Mouse (Mus musculus) liver, embryonic 15.5 days (tissue): ENCODE data around the gene Vps25. TPM values are rescaled to one million over a fixed set of nuclear protein-coding genes. Genes with fewer than 3 reads are reported as not detected.

Experiments used
- ATAC-seq: fragments of 200-750 bp; cut with Nextera tagmentation; 2 replicates; pipeline ENCODE4 v1.8.0; 2017; ENCODE audit warnings: moderate number of reproducible peaks, mild to moderate bottlenecking, moderate library complexity; ENCODE audit not compliant: insufficient read depth
- H3K27ac ChIP-seq: fragments of 300-500 bp; sonication (generic); replicated peaks from 2 replicates; pipeline ENCODE4 v1.5.1; 2015; ENCODE audit warnings: mild to moderate bottlenecking, inconsistent platforms
- H3K27me3 ChIP-seq: fragments of 300-500 bp; sonication (generic); 2 replicates; pipeline ENCODE4 v1.6.1; 2015; ENCODE audit warnings: mild to moderate bottlenecking, inconsistent platforms
- H3K36me3 ChIP-seq: fragments of 300-500 bp; sonication (generic); replicated peaks from 2 replicates; pipeline ENCODE4 v1.6.1; 2015; ENCODE audit warnings: moderate library complexity, mild to moderate bottlenecking, inconsistent platforms
- H3K4me1 ChIP-seq: fragments of 300-500 bp; sonication (generic); replicated peaks from 2 replicates; pipeline ENCODE4 v1.6.1; 2015; ENCODE audit warnings: inconsistent platforms
- H3K4me2 ChIP-seq: fragments of 300-500 bp; sonication (generic); 2 replicates; pipeline ENCODE4 v1.6.1; 2015; ENCODE audit warnings: moderate library complexity, mild to moderate bottlenecking, inconsistent platforms
- H3K4me3 ChIP-seq: fragments of 300-500 bp; sonication (generic); replicated peaks from 2 replicates; pipeline ENCODE4 v1.5.1; 2015; ENCODE audit warnings: mild to moderate bottlenecking, inconsistent platforms
- H3K9ac ChIP-seq: fragments of 300-500 bp; sonication (generic); 2 replicates; pipeline ENCODE4 v1.6.1; 2015; ENCODE audit warnings: moderate library complexity, mild to moderate bottlenecking, inconsistent platforms
- H3K9me3 ChIP-seq: fragments of 300-500 bp; sonication (generic); replicated peaks from 2 replicates; pipeline ENCODE4 v1.6.1; 2016; ENCODE audit warnings: inconsistent platforms
- WGBS: fragments of 180-500 bp; shearing (Covaris S2); methylation state at CpG from one replicate; pipeline ENCODE4 v1.1.7; 2015; ENCODE audit warnings: mixed read lengths; ENCODE audit not compliant: insufficient replicate concordance; 5-methylcytosine and 5-hydroxymethylcytosine counted together
- polyA plus RNA-seq: library from polyadenylated mRNA; unstranded; fragments of >200 nt; fragmentation: Nextera tagmentation; extraction: Ambion mirVana; gene quantifications from 2 replicates; pipeline ENCODE4 v1.2.1, GENCODE M21; 2015

The Vps25 gene
- 77.2 and 81.7 TPM in 2 replicates for polyA plus RNA-seq

DNA sequence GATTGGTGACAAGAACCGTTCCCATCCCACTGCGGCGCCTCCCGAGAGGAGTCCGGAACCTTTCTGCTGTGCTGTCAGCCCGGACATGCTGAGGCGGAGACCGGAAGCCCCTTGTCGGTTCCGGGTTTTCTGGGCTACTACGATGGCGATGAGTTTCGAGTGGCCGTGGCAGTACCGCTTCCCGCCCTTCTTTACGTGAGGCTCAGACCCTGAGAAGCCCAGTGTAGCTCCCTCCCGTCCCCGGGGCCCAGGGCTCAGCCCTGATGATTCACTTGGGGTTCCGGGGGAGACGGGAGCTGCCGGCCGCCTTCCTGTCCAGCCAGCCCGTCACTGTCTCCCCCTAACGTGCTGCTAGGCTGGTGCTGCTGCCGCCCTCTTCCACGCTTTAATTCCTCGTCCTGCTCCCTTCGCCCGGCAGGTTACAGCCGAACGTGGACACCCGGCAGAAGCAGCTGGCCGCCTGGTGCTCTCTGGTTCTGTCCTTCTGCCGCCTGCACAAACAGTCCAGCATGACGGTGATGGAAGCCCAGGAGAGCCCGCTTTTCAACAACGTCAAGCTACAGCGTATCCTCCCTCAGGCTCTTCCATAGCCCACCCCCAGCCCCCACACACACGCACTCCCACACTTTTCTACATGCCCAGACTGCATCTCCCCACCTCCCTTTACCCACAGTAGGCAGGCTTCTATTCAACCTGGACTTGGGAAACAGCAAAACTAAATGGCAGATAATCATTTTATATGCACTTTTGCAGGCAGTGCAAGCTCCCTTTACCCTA, at the start of gene Vps25:
Gene Vps25, plus strand, starts transcription at position 95 of the 777 bp plus-strand sequence.
- Histone ChIP-seq H3K36me3 (peaks cover 24% of the 10 kb centered on the region), H3K4me2 (peak within 1 kb of the TSS; percentile 84), H3K27me3 (peaks cover 9% of the 10 kb centered on the region; the same call in 1 of the 2 replicates), H3K4me3 (peak within 1 kb of the TSS; percentile 88), H3K4me1 (peaks cover 56% of the 10 kb centered on the region), H3K9me3 (no peaks in the 10 kb centered on the region), H3K9ac (peak within 1 kb of the TSS; percentile 92), H3K27ac (peak within 1 kb of the TSS; percentile 90)
- peak; percentile 82 for ATAC-seq
- WGBS, result under 1% methylated on average over 40 of the region's 40 CpGs

DNA sequence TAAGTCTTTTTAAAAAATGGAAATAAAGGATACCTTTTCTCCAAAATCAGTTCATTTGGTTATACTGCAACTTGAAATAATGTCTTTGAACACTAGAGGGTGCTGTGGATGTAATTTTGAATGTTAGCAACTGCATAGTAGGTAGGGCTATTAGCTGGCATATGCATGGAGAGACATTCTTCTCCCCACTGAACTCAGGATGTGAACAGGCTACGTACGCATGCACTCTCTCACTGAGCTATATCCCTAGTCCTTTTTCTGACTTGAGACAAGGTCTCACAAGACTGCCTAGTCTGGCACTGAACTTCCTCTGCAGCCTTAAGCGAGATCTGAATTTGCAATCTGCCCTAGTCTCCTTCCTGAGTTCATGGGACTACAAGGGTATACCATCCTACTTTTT, 41.5 kb upstream of the Vps25 start:
- peaks cover 80% of the 10 kb centered on the region for H3K36me3 ChIP-seq
- 37% methylated on average over 3 of the region's 3 CpGs for WGBS
- no peak overlapping the region for H3K27ac ChIP-seq
- H3K27me3 ChIP-seq, result no peaks in the 10 kb centered on the region
- H3K9ac ChIP-seq, result no peak overlapping the region
- H3K4me1 ChIP-seq, result no peaks in the 10 kb centered on the region
- H3K4me2 ChIP-seq, result no peak overlapping the region
- ATAC-seq, result peak; percentile 40; the same call in 1 of the 2 replicates
- no peak overlapping the region for H3K4me3 ChIP-seq
- H3K9me3 ChIP-seq, result no peaks in the 10 kb centered on the region

DNA sequence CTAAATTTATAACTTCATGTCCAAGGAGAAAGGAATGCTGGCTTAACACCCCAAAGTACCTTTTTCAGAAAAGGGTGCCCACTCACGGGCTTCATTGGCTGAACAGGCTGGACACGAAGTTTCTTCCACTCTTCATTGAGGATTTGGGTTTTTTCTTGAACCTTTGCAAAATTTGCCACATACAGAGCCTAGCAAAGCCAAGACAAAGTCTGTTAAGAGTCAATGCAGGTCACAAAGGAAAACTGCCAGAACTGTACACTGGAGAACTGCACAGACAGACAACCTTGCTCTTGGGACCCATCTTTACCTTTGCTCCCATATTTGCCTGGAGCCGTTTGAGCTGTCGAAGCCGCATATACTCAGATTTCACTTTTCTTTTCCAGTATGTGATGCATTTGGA, 36.6 kb upstream of the Vps25 start:
- Histone ChIP-seq H3K9me3 (no peaks in the 10 kb centered on the region), H3K4me3 (no peak overlapping the region), H3K36me3 (peaks cover 51% of the 10 kb centered on the region), H3K9ac (no peak overlapping the region), H3K27me3 (no peaks in the 10 kb centered on the region), H3K4me1 (peaks cover 7% of the 10 kb centered on the region; the same call in 1 of the 2 replicates), H3K27ac (no peak overlapping the region), H3K4me2 (no peak overlapping the region)
- no peak for ATAC-seq
- WGBS, result 74% methylated on average over 5 of the region's 5 CpGs

DNA sequence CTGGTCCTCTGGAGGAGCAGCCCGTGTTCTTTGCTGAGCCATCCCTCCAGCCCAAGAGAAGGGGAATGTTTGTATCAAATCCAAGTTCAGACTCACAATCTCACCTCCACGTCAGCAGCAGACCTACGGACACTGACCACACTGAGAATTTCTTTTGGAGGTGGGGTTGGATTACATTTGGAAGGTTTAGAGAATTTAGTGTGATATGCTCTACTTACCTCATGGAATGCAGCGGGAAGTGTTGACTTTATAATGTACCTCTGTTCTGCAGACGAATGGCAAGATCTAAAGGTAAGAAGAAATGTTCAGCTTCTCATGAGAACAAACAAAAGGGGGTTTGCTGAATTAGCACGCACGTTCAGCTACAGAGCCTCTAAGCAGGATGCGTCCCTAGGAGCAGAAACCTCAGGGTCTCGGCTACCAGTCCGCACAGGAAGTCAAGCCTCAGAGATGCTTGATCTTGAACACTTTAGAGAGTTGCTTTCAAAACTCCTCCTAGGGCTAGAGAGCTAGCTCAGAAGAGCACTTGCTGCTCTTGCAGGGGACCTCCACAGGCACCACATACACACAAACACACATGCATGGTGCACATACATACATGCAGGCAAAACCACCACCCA, 35.0 kb upstream of the Vps25 start:
- WGBS, result 54% methylated on average over 10 of the region's 10 CpGs
- no peak for ATAC-seq

DNA sequence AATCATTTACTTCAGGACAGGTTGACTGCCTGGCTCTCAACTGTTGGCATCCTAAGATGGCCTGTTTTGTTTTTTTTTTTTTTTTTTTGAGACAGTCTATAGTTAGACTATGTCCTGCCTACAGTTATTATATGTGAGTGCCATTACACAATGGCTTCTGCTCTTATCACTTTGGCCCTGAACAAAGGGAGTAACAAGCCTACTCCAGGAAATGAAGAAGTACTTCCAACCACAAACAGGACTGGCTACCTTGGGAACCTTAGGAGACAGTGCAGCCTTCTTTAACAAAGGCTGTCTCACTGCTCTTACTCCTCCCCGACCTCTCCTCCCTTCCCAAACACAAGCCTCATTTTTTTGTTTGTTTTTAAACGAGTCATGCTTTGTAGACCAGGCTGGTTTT, 32.7 kb upstream of the Vps25 start:
- no peak for ATAC-seq
- Histone ChIP-seq H3K4me2 (no peak overlapping the region), H3K36me3 (peaks cover 17% of the 10 kb centered on the region), H3K9me3 (no peaks in the 10 kb centered on the region), H3K9ac (no peak overlapping the region), H3K27ac (no peak overlapping the region), H3K4me1 (peaks cover 25% of the 10 kb centered on the region), H3K4me3 (no peak overlapping the region), H3K27me3 (no peaks in the 10 kb centered on the region)
- WGBS, result 17% methylated on average over 2 of the region's 2 CpGs

More for the DNA sequence above, 35.0 kb upstream of the Vps25 start:
- Histone ChIP-seq H3K27me3 (no peaks in the 10 kb centered on the region), H3K4me1 (peaks cover 7% of the 10 kb centered on the region; the same call in 1 of the 2 replicates), H3K9me3 (no peaks in the 10 kb centered on the region), H3K36me3 (peaks cover 39% of the 10 kb centered on the region), H3K9ac (no peak overlapping the region), H3K4me2 (no peak overlapping the region), H3K27ac (no peak overlapping the region), H3K4me3 (no peak overlapping the region)

DNA sequence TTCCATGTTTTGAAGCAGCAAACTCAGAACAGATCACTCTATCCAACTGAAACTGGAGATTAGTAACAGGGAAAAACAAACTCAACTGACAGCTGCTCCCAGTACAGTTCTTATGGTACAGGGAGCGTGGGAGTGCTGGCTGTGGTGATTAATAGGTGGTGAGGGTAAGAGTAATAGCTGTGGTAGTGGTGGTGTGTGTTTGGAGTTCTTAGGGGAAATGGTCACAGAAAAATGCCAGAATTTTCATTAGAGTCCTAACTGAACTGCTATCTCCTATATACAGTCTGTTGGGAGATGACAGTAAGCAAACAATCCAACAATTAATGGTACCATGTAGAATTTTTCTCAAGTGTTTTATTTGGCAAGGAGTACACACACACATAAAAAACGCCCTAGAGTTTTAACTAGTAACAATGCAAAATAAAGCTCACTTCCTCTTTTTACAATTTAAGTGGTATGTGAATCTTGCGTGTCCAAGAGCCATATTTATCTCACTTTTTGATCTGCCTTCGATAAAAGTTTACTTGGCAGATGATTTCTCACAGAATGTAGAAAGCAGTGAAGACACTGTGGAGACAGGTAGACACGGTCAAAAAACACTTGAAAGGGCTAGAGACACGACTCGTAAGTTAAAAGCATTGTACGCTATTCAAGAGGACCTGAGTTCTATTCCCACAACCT, 32.1 kb upstream of the Vps25 start:
- H3K4me2 ChIP-seq, result no peak overlapping the region
- H3K27ac ChIP-seq, result no peak overlapping the region
- 51% methylated on average over 8 of the region's 8 CpGs for WGBS
- no peaks in the 10 kb centered on the region for H3K9me3 ChIP-seq
- H3K27me3 ChIP-seq, result no peaks in the 10 kb centered on the region
- no peak overlapping the region for H3K4me3 ChIP-seq
- H3K4me1 ChIP-seq, result peaks cover 27% of the 10 kb centered on the region
- H3K36me3 ChIP-seq, result peaks cover 11% of the 10 kb centered on the region
- H3K9ac ChIP-seq, result no peak overlapping the region
- ATAC-seq, result no peak

DNA sequence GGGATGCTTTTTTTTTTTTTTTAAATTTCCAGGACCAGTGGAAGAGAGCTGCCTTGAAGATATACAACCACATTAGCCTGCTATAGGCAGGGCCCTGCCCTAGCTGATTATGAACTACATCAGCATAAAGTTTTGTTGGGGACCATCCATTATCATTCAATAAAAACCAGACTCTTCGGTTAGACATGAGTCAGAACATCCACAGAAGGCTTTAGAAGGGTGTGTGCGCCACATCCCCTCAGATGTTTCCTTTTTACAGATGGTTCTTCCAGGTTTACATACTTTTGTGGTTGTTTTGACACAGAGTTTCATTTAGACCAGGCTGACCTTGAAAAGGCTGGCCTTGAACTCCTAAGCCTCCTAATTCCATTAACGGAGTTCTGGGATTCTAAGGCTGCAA, 29.2 kb upstream of the Vps25 start:
- 72% methylated on average over 3 of the region's 3 CpGs for WGBS

DNA sequence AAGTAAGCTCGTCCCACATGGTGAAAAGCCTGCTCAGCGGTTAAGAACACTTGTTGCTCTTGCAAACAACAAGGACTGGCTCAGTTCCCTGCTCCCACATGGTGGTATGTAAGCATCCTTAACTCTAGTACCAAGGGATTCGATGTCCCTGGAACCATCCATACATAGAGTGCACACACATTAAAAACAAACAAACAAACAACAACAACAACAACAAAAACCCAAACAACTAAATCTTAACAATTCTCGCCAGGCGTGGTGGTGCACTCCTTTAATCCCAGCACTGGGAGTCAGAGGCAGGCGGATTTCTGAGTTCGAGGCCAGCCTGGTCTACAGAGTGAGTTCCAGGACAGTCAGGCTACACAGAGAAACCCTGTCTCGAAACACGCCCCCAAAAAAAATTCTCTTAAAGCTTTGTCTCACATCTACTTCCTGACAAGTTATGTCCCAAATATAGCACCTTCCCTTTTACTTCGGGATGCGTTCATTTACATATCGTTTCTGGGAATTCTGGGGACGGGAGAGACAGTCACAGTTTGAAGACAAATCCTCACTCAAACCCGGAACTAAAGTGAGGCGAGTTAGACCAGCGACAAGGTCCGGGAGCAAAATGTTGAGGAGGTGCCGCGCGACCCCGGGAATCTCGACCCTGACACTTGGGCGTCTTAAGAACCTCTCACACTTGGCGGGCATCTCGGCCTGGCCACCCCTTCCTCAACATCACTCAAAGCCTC, 28.0 kb upstream of the Vps25 start:
- H3K9me3 ChIP-seq, result no peaks in the 10 kb centered on the region
- WGBS, result 16% methylated on average over 25 of the region's 25 CpGs
- peak overlapping the region; percentile 90 for H3K4me2 ChIP-seq
- peaks cover 38% of the 10 kb centered on the region for H3K4me1 ChIP-seq
- peak overlapping the region; percentile 98 for H3K9ac ChIP-seq
- ATAC-seq, result no peak; the same call in 1 of the 2 replicates
- H3K27ac ChIP-seq, result peak overlapping the region; percentile 89
- peak overlapping the region; percentile 98 for H3K4me3 ChIP-seq
- H3K27me3 ChIP-seq, result peaks cover 33% of the 10 kb centered on the region
- H3K36me3 ChIP-seq, result no peaks in the 10 kb centered on the region

More for the DNA sequence above, 29.2 kb upstream of the Vps25 start:
- H3K36me3 ChIP-seq, result no peaks in the 10 kb centered on the region
- 0 out of 2 replicates have a peak overlapping the region, but pooled peaks have one; percentile 98 for H3K4me3 ChIP-seq
- peaks cover 22% of the 10 kb centered on the region for H3K27me3 ChIP-seq
- H3K27ac ChIP-seq, result no peak overlapping the region; the same call in 1 of the 2 replicates
- ATAC-seq, result no peak
- H3K9me3 ChIP-seq, result no peaks in the 10 kb centered on the region
- no peak overlapping the region for H3K9ac ChIP-seq
- no peak overlapping the region for H3K4me2 ChIP-seq
- peaks cover 31% of the 10 kb centered on the region for H3K4me1 ChIP-seq

DNA sequence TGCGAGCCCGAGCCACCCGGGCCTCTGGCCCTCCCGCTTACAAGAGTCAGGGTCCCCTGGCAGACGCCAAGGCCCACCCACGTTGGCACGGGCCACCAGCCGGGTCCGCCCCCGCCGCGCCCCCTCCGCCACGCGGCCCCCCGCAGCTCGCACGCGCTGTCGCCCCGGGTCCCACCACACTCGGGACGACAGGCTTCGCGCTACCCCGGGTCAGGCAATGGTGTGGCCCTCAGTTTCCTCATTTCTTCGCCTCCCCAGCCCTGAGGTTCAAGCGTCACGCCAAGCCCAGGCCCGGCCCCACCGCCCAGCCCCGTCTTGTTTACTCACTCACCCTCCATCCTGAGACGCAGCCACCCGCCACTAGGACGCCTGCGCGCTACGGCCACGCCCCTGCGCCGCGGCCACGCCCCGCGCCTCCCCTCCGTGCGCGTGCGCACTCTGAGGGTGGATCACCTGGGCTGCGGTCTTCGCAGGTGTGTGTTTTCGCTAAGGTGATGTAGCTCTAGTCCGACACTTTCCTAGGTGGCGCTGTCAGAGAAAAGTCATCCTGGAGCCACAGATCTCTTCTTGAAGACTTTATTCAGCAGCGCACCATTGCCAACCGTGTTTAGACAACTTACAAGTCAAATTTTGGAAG, 27.3 kb upstream of the Vps25 start, which contains the start of gene Ezh1:
Gene Ezh1, minus strand, starts transcription at position 399 of the 637 bp plus-strand sequence.
- Histone ChIP-seq H3K27me3 (peaks cover 40% of the 10 kb centered on the region), H3K4me3 (peak within 1 kb of the TSS; percentile 98), H3K36me3 (no peaks in the 10 kb centered on the region), H3K27ac (peak within 1 kb of the TSS; percentile 89), H3K4me2 (peak within 1 kb of the TSS; percentile 90), H3K9ac (peak within 1 kb of the TSS; percentile 98), H3K9me3 (no peaks in the 10 kb centered on the region), H3K4me1 (peaks cover 39% of the 10 kb centered on the region)
- 1% methylated on average over 56 of the region's 56 CpGs for WGBS
- ATAC-seq, result peak; percentile 96

DNA sequence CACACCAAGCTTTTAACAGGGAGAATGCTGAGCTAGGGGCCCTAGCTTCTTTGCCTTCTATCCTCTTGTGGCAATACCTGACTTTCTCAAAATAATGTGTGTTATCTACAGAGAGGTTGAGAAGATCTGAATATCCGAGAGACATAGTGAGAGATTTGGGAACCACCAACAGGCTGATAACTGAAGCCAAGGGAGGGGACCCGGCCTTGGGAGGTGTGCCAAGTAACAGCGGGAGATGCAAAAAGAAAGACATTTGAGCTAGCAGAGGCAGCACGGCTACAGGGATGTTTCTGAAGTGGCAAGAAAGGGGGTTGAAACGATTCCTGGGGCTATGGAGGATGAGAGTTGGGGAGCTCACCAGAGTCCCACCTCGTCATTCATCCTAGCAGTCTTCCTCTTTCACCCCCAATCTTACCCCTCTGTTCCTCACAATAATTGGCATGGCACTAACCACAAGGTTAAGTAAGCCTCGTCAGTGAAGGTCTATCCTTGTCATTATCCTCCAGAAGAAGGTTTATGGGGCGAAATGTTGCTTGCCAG, 24.1 kb upstream of the Vps25 start:
- Histone ChIP-seq H3K9me3 (no peaks in the 10 kb centered on the region), H3K9ac (no peak overlapping the region), H3K4me1 (peaks cover 41% of the 10 kb centered on the region), H3K27me3 (peaks cover 71% of the 10 kb centered on the region), H3K36me3 (no peaks in the 10 kb centered on the region), H3K4me2 (no peak overlapping the region), H3K27ac (no peak overlapping the region), H3K4me3 (no peak overlapping the region)
- WGBS, result 24% methylated on average over 8 of the region's 8 CpGs
- no peak for ATAC-seq
